ENCODE assay signal across 15 mouse cellular contexts in genomic region chr13:70178073-70178491, GRCm38 (mm10).
A peak's percentile ranks its signal among the peaks of the same experiment; 100 is the strongest.
DNase-seq lines count a peak whose midpoint lies in the region; ATAC-seq and TF ChIP-seq lines count a peak whose summit lies in the region.
"Had no signal": no experiment of that assay in that cellular context is flagged by ENCODE, and none has a peak within 500 bp of the region (broad histone marks: within the 10 kb centered on the region; RNA-seq: fewer than 3 reads in every experiment).

No protein-coding gene starts in this region.

- H3K4me2 ChIP-seq in kidney, embryonic 16.5 days (replicated peaks; ENCODE audit: low read depth, low read length): peak overlapping the region; percentile 19
- H3K4me2 ChIP-seq in forebrain, postnatal 0 days (ENCODE audit: low read depth): no peak overlapping the region
- H3K4me2 ChIP-seq: embryonic facial prominence, embryonic 15.5 days; limb, embryonic 15.5 days; lung, embryonic 15.5 days had no signal

- TF ChIP-seq POLR2A in lung, adult 2 months (IDR thresholded peaks at IDR 0.05; ENCODE audit: borderline replicate concordance, extremely low read depth, low read depth, low read length): no peak

- peak; percentile 28 for DNase-seq in embryo, embryonic 11 days
- no peak for DNase-seq in embryo, embryonic 9.5 days (ENCODE audit: extremely low spot score)
- no peak for DNase-seq in kidney, adult 9 months
- DNase-seq in forebrain, postnatal 0 days: peak; percentile 36
- DNase-seq in mesoderm, embryonic 11.5 days (ENCODE audit: low read depth, low spot score): peak; percentile 47
- DNase-seq in thymus, postnatal 25 days: no peak
- no peak for DNase-seq in lung, adult 2 months
- DNase-seq: cerebellum, adult 2 months; right cerebral cortex, adult 18-20 months; thymus, adult 2 months had no signal

- WGBS in kidney, embryonic 16.5 days: 7% methylated on average over 8 of the region's 8 CpGs
- WGBS in forebrain, postnatal 0 days: 30% methylated on average over 8 of the region's 8 CpGs
- WGBS in lung, adult 2 months: 25% methylated on average over 8 of the region's 8 CpGs

- H3K9me3 ChIP-seq in kidney, embryonic 16.5 days (ENCODE audit: low read length): no peaks in the 10 kb centered on the region
- no peaks in the 10 kb centered on the region for H3K9me3 ChIP-seq in forebrain, postnatal 0 days (ENCODE audit: low read length)
- H3K9me3 ChIP-seq: embryonic facial prominence, embryonic 15.5 days; heart, embryonic 10.5 days; limb, embryonic 15.5 days; lung, embryonic 15.5 days had no signal

- no peak overlapping the region for H3K9ac ChIP-seq in kidney, embryonic 16.5 days (replicated peaks; ENCODE audit: low read length)
- no peak overlapping the region for H3K9ac ChIP-seq in forebrain, postnatal 0 days
- H3K9ac ChIP-seq: embryonic facial prominence, embryonic 15.5 days; limb, embryonic 15.5 days; lung, embryonic 15.5 days had no signal

- H3K27ac ChIP-seq in kidney, embryonic 16.5 days (ENCODE audit: low read length): no peak overlapping the region
- H3K27ac ChIP-seq in forebrain, postnatal 0 days (ENCODE audit: low read depth, low read length): no peak overlapping the region
- H3K27ac ChIP-seq: embryonic facial prominence, embryonic 15.5 days; heart, embryonic 10.5 days; limb, embryonic 15.5 days; lung, embryonic 15.5 days had no signal

- no peak overlapping the region for H3K4me3 ChIP-seq in kidney, embryonic 16.5 days (ENCODE audit: low read length)
- H3K4me3 ChIP-seq in forebrain, postnatal 0 days (ENCODE audit: low read depth, low read length): no peak overlapping the region
- no peak overlapping the region for H3K4me3 ChIP-seq in lung, adult 2 months (replicated peaks; ENCODE audit: extremely low read depth, low read depth, low read length)
- H3K4me3 ChIP-seq: embryonic facial prominence, embryonic 15.5 days; heart, embryonic 10.5 days; limb, embryonic 15.5 days; lung, embryonic 15.5 days had no signal

- peaks cover 8% of the 10 kb centered on the region; the same call in 1 of the 2 replicates for H3K4me1 ChIP-seq in kidney, embryonic 16.5 days (ENCODE audit: insufficient read depth, low read length)
- no peaks in the 10 kb centered on the region for H3K4me1 ChIP-seq in forebrain, postnatal 0 days (ENCODE audit: insufficient read depth)
- H3K4me1 ChIP-seq in lung, adult 2 months (ENCODE audit: control insufficient read depth, insufficient read depth, low read length): no peaks in the 10 kb centered on the region
- H3K4me1 ChIP-seq: embryonic facial prominence, embryonic 15.5 days; limb, embryonic 15.5 days; lung, embryonic 15.5 days had no signal

- no peaks in the 10 kb centered on the region for H3K36me3 ChIP-seq in kidney, embryonic 16.5 days (ENCODE audit: insufficient read depth, low read length)
- no peaks in the 10 kb centered on the region for H3K36me3 ChIP-seq in forebrain, postnatal 0 days (ENCODE audit: insufficient read depth)
- H3K36me3 ChIP-seq: embryonic facial prominence, embryonic 15.5 days; heart, embryonic 10.5 days; limb, embryonic 15.5 days; lung, embryonic 15.5 days had no signal

- no peak for TF ChIP-seq CTCF in forebrain, postnatal 0 days (IDR thresholded peaks at IDR 0.05; ENCODE audit: low read depth)
- TF ChIP-seq CTCF in lung, adult 2 months (IDR thresholded peaks at IDR 0.05; ENCODE audit: insufficient read depth, low read length): no peak

- no peaks in the 10 kb centered on the region for H3K27me3 ChIP-seq in kidney, embryonic 16.5 days (ENCODE audit: insufficient read depth, low read length)
- no peaks in the 10 kb centered on the region for H3K27me3 ChIP-seq in forebrain, postnatal 0 days (ENCODE audit: insufficient read depth, low read length)
- H3K27me3 ChIP-seq: embryonic facial prominence, embryonic 15.5 days; limb, embryonic 15.5 days; lung, embryonic 15.5 days had no signal

- ATAC-seq in kidney, embryonic 16.5 days (ENCODE audit: low FRiP score, low TSS enrichment): no peak
- ATAC-seq in forebrain, postnatal 0 days: peak; percentile 23; the same call in 1 of the 2 replicates

Comparison
In these comparisons a context has a peak if more than half of its experiments do, and no peak if none do; other contexts are left out.
1. DNase-seq: peak in embryo, embryonic 11 days (single experiment), forebrain, postnatal 0 days (single experiment) and mesoderm, embryonic 11.5 days (single experiment); none in embryo, embryonic 9.5 days (single experiment), kidney, adult 9 months (single experiment), thymus, postnatal 25 days (single experiment) and lung, adult 2 months (single experiment).